Mouse (Mus musculus): ENCODE measurements at regions not wholly inside any gene's neighbourhood (a gene's known extent, or its start where the extent isn't known, plus 50 kb on each side); places are given as distances from the start of the nearest gene placed in this dataset.

DNA sequence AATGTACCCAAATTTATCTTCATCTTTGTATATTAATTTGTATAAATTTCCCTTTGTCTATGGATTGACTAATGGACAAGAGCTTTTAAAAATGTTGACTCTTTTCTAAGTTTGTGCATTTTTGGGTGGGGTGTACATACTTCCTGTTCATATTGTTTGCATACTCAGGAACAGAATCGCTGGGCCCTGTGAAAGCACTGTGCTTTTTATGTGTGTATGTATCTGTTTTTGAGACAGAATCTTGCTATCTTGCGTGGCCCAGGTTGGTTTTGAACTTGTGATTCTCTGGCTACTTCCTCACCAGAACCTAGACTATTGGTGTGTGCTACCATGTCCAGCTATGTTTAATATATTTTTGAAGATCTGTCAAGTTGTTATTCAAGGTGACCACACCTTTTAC is 78.8 kb upstream of the Caprin1 start:
- TF ChIP-seq POLR2A (IDR thresholded peaks at IDR 0.05; ENCODE audit: borderline replicate concordance, control insufficient read depth, low read depth, low read length) = no peak
- TF ChIP-seq CTCF (IDR thresholded peaks at IDR 0.05; ENCODE audit: control insufficient read depth, insufficient read depth, low read length) = no peak
